Mouse (Mus musculus): ENCODE data around the gene Gm20538. TPM values are rescaled to one million over a fixed set of nuclear protein-coding genes. Genes with fewer than 3 reads are reported as not detected.

Gm20538 gene
- polyA plus RNA-seq, 1 experiment = not detected

DNA sequence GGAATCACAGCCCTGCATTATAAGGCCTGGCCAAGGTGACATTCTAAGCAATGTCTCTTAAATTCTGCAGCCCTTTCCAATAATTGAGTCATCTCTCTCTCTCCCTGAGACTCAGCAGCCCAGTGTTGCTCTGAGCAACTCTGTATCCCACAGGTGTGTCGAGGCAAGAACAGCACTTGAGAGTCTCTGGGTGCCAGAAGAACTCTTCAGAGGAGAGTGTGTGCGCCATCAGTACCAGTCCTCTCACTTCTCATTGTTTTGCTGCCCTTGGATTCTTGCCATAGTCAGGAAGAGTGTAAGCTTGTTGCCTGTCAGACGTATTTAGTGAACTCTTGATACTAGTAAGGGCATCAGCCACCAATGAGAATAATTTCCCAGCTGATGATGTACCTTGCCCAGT lies 15.1 kb upstream of the Gm20538 start:
- Histone ChIP-seq H3K4me3 (replicated peaks) (no peak overlapping the region), H3K4me1 (peaks cover 19% of the 10 kb centered on the region), H3K9me3 (no peaks in the 10 kb centered on the region), H3K36me3 (replicated peaks; ENCODE audit: low read length) (peaks cover 88% of the 10 kb centered on the region), H3K27me3 (replicated peaks) (no peaks in the 10 kb centered on the region)
- TF ChIP-seq GATA1 (IDR thresholded peaks at IDR 0.05; ENCODE audit: borderline replicate concordance, low read length) (no peak), FLI1 (IDR thresholded peaks at IDR 0.05; ENCODE audit: low read length) (no peak)

DNA sequence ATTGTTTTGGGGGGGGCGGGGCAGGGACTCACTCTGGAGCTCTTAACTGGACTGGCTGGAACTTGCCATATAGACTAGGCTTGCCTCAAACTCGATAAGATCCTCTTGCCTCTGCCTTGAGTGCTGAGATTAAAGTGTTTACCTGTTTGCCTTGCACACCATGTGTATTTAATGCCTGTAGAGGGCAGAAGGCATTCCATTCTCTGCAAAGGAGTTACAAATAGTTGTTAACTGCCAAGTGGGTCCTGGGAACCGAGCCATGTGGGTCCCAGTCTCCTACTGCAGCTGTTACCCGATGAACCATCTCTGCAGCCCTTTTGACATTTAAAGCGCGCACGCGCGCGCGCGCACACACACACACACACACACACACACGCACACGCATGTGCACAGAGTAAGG lies 11.4 kb upstream of the Gm20538 start:
- TF ChIP-seq GATA1 (IDR thresholded peaks at IDR 0.05; ENCODE audit: borderline replicate concordance, low read length) (no peak), FLI1 (IDR thresholded peaks at IDR 0.05; ENCODE audit: low read length) (no peak)
- H3K4me1 ChIP-seq = peaks cover 12% of the 10 kb centered on the region
- H3K4me3 ChIP-seq (replicated peaks) = no peak overlapping the region
- no peaks in the 10 kb centered on the region for H3K27me3 ChIP-seq (replicated peaks)
- H3K9me3 ChIP-seq = no peaks in the 10 kb centered on the region
- H3K36me3 ChIP-seq (replicated peaks; ENCODE audit: low read length) = peaks cover 50% of the 10 kb centered on the region

- peaks cover 37% of the 10 kb centered on the region for H3K36me3 ChIP-seq (replicated peaks; ENCODE audit: low read length)
- peaks cover 12% of the 10 kb centered on the region for H3K4me1 ChIP-seq
- TF ChIP-seq GATA1 (IDR thresholded peaks at IDR 0.05; ENCODE audit: borderline replicate concordance, low read length) (no peak), FLI1 (IDR thresholded peaks at IDR 0.05; ENCODE audit: low read length) (peak; percentile 84; the same call in 1 of the 2 replicates)
- H3K27me3 ChIP-seq (replicated peaks) = peaks cover 2% of the 10 kb centered on the region
- H3K4me3 ChIP-seq (replicated peaks) = peak within 1 kb of the TSS; percentile 96
- no peaks in the 10 kb centered on the region for H3K9me3 ChIP-seq
Observed at GRCm38 (mm10) chr19:44562652-44563206, 10.1 kb upstream of the Gm20538 start, which contains the start of gene Hif1an. Hif1an (plus strand) TSS chr19:44562850.

DNA sequence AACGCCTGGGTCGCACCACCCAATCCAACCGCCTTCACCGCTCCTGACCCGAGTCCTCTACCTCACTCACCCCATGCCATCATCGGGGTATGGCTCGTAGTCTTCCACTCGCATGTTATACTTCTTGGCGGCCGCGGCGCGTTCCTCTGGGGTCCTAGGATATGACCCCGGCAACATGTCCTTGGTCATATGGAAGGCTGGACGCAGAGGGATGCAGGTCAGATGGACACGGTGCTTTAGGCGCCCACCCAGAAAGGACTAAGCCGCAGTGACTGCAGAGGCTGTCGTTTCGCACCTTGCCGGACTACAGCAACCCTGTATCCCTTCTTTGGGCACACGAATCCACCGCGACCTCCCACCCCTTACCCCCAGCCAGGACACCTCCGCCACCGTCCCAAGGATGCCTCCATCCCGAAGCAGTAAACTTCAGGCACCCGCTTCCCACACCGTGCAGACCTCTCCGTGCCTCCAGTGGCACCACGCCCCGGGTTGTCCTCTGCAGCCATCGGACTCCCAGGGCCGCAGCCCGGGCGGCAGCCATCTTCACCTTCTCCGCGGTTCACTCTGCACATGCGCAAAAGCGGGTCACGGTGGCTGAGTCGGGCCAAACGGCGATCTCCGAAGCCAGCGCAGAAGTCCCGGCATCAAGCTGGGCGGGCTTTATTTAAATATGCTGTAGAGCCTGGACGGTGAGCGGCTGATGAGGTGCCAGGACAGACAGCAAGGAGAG lies 2.4 kb upstream of the Gm20538 start, which contains the start of gene Ndufb8:
Gene Ndufb8 (minus strand): TSS at position 580 of the 730 bp plus-strand sequence.
- Histone ChIP-seq H3K36me3 (replicated peaks; ENCODE audit: low read length) (peaks cover 38% of the 10 kb centered on the region), H3K27me3 (replicated peaks) (peaks cover 3% of the 10 kb centered on the region), H3K9me3 (no peaks in the 10 kb centered on the region), H3K4me3 (replicated peaks) (peak within 1 kb of the TSS; percentile 100), H3K4me1 (peaks cover 17% of the 10 kb centered on the region)
- TF ChIP-seq FLI1 (IDR thresholded peaks at IDR 0.05; ENCODE audit: low read length) (no peak), GATA1 (IDR thresholded peaks at IDR 0.05; ENCODE audit: borderline replicate concordance, low read length) (no peak)

GRCm38 (mm10) chr19:44554490-44554860 lies 1.8 kb upstream of the Gm20538 start:
- H3K4me1 ChIP-seq = peaks cover 17% of the 10 kb centered on the region
- TF ChIP-seq FLI1 (IDR thresholded peaks at IDR 0.05; ENCODE audit: low read length) (no peak), GATA1 (IDR thresholded peaks at IDR 0.05; ENCODE audit: borderline replicate concordance, low read length) (no peak)
- H3K4me3 ChIP-seq (replicated peaks) = peak overlapping the region; percentile 100
- no peaks in the 10 kb centered on the region for H3K9me3 ChIP-seq
- peaks cover 3% of the 10 kb centered on the region for H3K27me3 ChIP-seq (replicated peaks)
- peaks cover 43% of the 10 kb centered on the region for H3K36me3 ChIP-seq (replicated peaks; ENCODE audit: low read length)

DNA sequence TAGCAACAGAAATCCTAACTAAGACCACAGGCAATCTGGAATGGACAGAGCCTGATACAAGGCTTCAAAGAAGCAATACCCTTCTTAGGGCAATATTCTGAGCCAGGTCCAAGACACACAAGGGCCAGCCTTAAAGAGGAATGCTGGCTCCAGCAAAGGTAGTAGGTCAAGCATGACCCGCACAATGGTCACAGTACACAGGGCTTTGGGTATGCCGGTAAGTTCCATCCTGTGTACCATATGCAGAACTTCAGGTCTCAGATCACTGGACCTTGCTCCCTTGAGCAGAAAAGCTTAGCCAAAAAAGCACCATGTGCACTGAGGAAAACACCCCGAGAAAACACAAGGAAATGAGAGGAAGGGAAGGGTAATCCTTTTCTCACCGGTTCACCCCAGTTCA lies 655 bp upstream of the Gm20538 start:
- peaks cover 55% of the 10 kb centered on the region for H3K36me3 ChIP-seq (replicated peaks; ENCODE audit: low read length)

DNA sequence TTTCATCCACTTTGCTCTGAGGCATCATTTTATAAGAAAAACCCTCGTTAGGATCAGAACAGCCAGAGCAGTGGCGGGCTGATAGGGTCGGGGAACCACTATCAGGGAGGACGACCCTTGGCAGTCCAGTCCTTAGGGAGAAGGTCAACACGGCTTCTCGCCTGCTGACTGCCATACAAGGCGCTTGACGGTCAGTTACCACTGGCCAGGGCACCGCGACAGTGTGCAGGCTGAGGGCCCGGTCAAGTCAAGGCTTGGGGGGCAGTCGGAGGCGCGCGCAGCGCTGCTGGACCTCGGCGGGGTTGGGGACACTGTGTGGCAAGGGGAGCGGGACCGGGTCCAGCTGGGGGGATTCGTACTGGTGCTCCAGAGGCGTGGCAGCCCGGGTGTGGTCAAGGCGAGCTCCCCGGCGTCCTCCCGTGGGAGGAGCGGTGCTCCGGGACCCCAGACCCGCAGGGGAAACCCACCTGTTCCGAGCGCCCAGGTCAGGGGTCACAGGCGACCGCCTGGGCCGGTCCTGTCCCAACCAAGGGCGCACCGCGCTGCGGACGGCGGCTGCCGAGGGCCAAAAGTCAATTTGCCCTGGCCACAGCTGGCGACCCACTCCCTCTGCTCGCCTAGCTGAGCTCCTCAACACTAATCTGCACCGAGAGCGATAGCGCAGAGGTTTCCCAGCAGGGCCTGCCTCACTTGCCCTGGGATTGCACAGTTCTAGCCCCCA lies 7.2 kb downstream of the Gm20538 start, which contains the start of gene Sec31b:
Gene Sec31b (minus strand): TSS at position 544 of the 721 bp plus-strand sequence.
- peak within 1 kb of the TSS; percentile 91 for H3K4me3 ChIP-seq (replicated peaks)
- no peak for TF ChIP-seq FLI1 (IDR thresholded peaks at IDR 0.05; ENCODE audit: low read length)
- TF ChIP-seq GATA1 (IDR thresholded peaks at IDR 0.05; ENCODE audit: borderline replicate concordance, low read length) = no peak
- peaks cover 26% of the 10 kb centered on the region for H3K27me3 ChIP-seq (replicated peaks)
- peaks cover 12% of the 10 kb centered on the region for H3K4me1 ChIP-seq
- peaks cover 30% of the 10 kb centered on the region for H3K36me3 ChIP-seq (replicated peaks; ENCODE audit: low read length)
- H3K9me3 ChIP-seq = peaks cover 10% of the 10 kb centered on the region; the same call in 1 of the 2 replicates

More for the DNA sequence above, 655 bp upstream of the Gm20538 start:
- H3K4me3 ChIP-seq (replicated peaks) = peak overlapping the region; percentile 18
- H3K9me3 ChIP-seq = no peaks in the 10 kb centered on the region
- TF ChIP-seq FLI1 (IDR thresholded peaks at IDR 0.05; ENCODE audit: low read length) = no peak
- TF ChIP-seq GATA1 (IDR thresholded peaks at IDR 0.05; ENCODE audit: borderline replicate concordance, low read length) = no peak
- peaks cover 3% of the 10 kb centered on the region for H3K27me3 ChIP-seq (replicated peaks)
- H3K4me1 ChIP-seq = peaks cover 17% of the 10 kb centered on the region

DNA sequence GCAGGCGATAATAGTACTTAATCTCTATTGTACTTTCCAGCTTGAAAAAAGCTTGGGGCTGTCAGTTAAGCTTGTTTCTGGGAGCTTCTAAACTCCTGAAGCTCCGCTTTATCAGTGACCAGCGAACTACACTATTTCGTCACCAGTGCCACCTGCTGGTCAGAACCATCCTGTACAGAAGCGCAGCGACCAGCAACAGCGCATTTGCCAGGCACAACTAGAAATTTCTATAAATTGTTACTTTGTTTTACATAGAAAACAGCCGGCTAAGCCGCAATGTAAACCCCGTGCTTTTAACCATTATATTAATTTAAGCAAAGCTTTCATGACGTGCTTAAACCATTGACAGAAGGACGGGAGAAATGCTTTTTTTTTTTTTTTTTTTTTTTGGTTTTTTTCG lies 7.9 kb downstream of the Gm20538 start:
- TF ChIP-seq FLI1 (IDR thresholded peaks at IDR 0.05; ENCODE audit: low read length) (no peak), GATA1 (IDR thresholded peaks at IDR 0.05; ENCODE audit: borderline replicate concordance, low read length) (no peak)
- Histone ChIP-seq H3K4me1 (peaks cover 12% of the 10 kb centered on the region), H3K27me3 (replicated peaks) (peaks cover 26% of the 10 kb centered on the region), H3K9me3 (peaks cover 17% of the 10 kb centered on the region), H3K36me3 (replicated peaks; ENCODE audit: low read length) (peaks cover 23% of the 10 kb centered on the region), H3K4me3 (replicated peaks) (peak overlapping the region; percentile 59)

GRCm38 (mm10) chr19:44544372-44544771 lies 8.3 kb downstream of the Gm20538 start:
- TF ChIP-seq FLI1 (IDR thresholded peaks at IDR 0.05; ENCODE audit: low read length) = no peak
- TF ChIP-seq GATA1 (IDR thresholded peaks at IDR 0.05; ENCODE audit: borderline replicate concordance, low read length) = no peak
- Histone ChIP-seq H3K27me3 (replicated peaks) (peaks cover 28% of the 10 kb centered on the region), H3K4me1 (peaks cover 12% of the 10 kb centered on the region), H3K36me3 (replicated peaks; ENCODE audit: low read length) (peaks cover 19% of the 10 kb centered on the region), H3K4me3 (replicated peaks) (no peak overlapping the region), H3K9me3 (peaks cover 21% of the 10 kb centered on the region)

All from megakaryocyte, embryonic 14.5 days (primary cell).